Mouse (Mus musculus) stomach, embryonic 14.5 days (tissue): ENCODE measurements around the gene Fadd. TPM values are rescaled to one million over a fixed set of nuclear protein-coding genes. Genes with fewer than 3 reads are reported as not detected.

Experiments
- ATAC-seq: fragments of 200-750 bp; cut with Nextera tagmentation; 2 replicates; pipeline ENCODE4 v1.8.0; 2017; ENCODE audit warnings: low read depth, moderate TSS enrichment; ENCODE audit not compliant: insufficient number of reproducible peaks, insufficient read depth, low FRiP score
- H3K27ac ChIP-seq: fragments of 300-500 bp; sonication (generic); 2 replicates; pipeline ENCODE4 v1.5.1; 2014; ENCODE audit warnings: mild to moderate bottlenecking, low read length, moderate library complexity, mixed read lengths
- H3K27me3 ChIP-seq: fragments of 300-500 bp; sonication (generic); 2 replicates; pipeline ENCODE4 v1.6.1; 2014; ENCODE audit warnings: low read length, control low read depth, mixed read lengths; ENCODE audit not compliant: control insufficient read depth, insufficient read depth
- H3K36me3 ChIP-seq: fragments of 300-500 bp; sonication (generic); 2 replicates; pipeline ENCODE4 v1.6.1; 2014; ENCODE audit warnings: mild to moderate bottlenecking, control low read depth, low read length, moderate library complexity, mixed read lengths; ENCODE audit not compliant: control insufficient read depth, insufficient read depth
- H3K4me1 ChIP-seq: fragments of 300-500 bp; sonication (generic); 2 replicates; pipeline ENCODE4 v1.6.1; 2014; ENCODE audit warnings: low read length, control low read depth, mixed read lengths; ENCODE audit not compliant: control insufficient read depth, insufficient read depth
- H3K4me2 ChIP-seq: fragments of 300-500 bp; sonication (generic); replicated peaks from 2 replicates; pipeline ENCODE4 v1.6.1; 2014; ENCODE audit warnings: low read depth, low read length, control low read depth
- H3K4me3 ChIP-seq: fragments of 300-500 bp; sonication (generic); 2 replicates; pipeline ENCODE4 v1.5.1; 2014; ENCODE audit warnings: low read depth, low read length, control low read depth
- H3K9ac ChIP-seq: fragments of 300-500 bp; sonication (generic); replicated peaks from 2 replicates; pipeline ENCODE4 v1.6.1; 2014; ENCODE audit warnings: low read depth, mild to moderate bottlenecking, control low read depth, low read length, moderate library complexity, mixed read lengths
- H3K9me3 ChIP-seq: fragments of 300-500 bp; sonication (generic); 2 replicates; pipeline ENCODE4 v1.6.1; 2016; ENCODE audit warnings: low read depth, low read length, control low read depth; ENCODE audit not compliant: control insufficient read depth
- WGBS: fragments of 180-500 bp; shearing (Covaris S2); extraction: QIAGEN DNeasy Blood & Tissue Kit; methylation state at CpG from one replicate; pipeline ENCODE4 v1.1.7; 2014; 5-methylcytosine and 5-hydroxymethylcytosine counted together
- polyA plus RNA-seq: library from polyadenylated mRNA; unstranded; fragments of >200 nt; fragmentation: Nextera tagmentation; extraction: Ambion mirVana; gene quantifications from 2 replicates; pipeline ENCODE4 v1.2.1, GENCODE M21; 2014

Fadd gene
- polyA plus RNA-seq, 1 experiment from 2014 or later: 12.5 TPM

- Histone ChIP-seq H3K4me3 (peak overlapping the region; percentile 85), H3K27ac (no peak overlapping the region), H3K9ac (peak overlapping the region; percentile 94; the same call in 1 of the 2 replicates), H3K4me2 (peak overlapping the region; percentile 83), H3K4me1 (peaks cover 8% of the 10 kb centered on the region; the same call in 1 of the 2 replicates), H3K27me3 (no peaks in the 10 kb centered on the region), H3K36me3 (peaks cover 9% of the 10 kb centered on the region; the same call in 1 of the 2 replicates), H3K9me3 (no peaks in the 10 kb centered on the region)
- ATAC-seq: no peak
- WGBS: 84% methylated on average over 8 of the region's 8 CpGs
These were observed 30.0 kb downstream of the Fadd start for GRCm38 (mm10) chr7:144552274-144552673.

DNA sequence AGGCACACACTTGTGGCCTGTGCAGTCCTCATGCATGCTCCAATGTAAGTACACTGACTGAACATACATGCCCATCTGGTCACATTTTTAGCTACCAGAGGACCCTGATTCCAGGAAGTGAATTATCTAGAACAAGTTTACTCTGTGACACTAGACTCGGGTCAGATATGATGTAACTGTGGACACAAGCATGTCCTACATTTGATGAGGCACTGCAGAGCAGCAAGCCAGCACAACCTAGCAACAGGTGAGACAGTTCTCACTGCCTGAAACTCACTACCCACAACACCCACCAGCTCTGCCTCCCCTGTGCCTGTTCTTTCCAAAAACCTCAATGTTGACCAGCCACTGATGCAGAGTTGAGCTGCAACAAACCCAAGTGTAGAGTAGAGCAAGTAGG lies 31.5 kb downstream of the Fadd start:
- ATAC-seq: no peak
- Histone ChIP-seq H3K36me3 (peaks cover 9% of the 10 kb centered on the region; the same call in 1 of the 2 replicates), H3K9me3 (no peaks in the 10 kb centered on the region), H3K9ac (no peak overlapping the region), H3K4me1 (peaks cover 8% of the 10 kb centered on the region; the same call in 1 of the 2 replicates), H3K4me2 (no peak overlapping the region), H3K4me3 (no peak overlapping the region), H3K27ac (no peak overlapping the region), H3K27me3 (no peaks in the 10 kb centered on the region)
- WGBS: 60% methylated on average over 1 of the region's 1 CpGs

- no peak for ATAC-seq
- Histone ChIP-seq H3K4me1 (peaks cover 8% of the 10 kb centered on the region; the same call in 1 of the 2 replicates), H3K27ac (no peak overlapping the region), H3K9me3 (no peaks in the 10 kb centered on the region), H3K9ac (no peak overlapping the region), H3K4me3 (no peak overlapping the region), H3K36me3 (peaks cover 9% of the 10 kb centered on the region; the same call in 1 of the 2 replicates), H3K27me3 (no peaks in the 10 kb centered on the region), H3K4me2 (no peak overlapping the region)
- 98% methylated on average over 2 of the region's 2 CpGs for WGBS
These were observed 32.2 kb downstream of the Fadd start for GRCm38 (mm10) chr7:144549904-144550566.

DNA sequence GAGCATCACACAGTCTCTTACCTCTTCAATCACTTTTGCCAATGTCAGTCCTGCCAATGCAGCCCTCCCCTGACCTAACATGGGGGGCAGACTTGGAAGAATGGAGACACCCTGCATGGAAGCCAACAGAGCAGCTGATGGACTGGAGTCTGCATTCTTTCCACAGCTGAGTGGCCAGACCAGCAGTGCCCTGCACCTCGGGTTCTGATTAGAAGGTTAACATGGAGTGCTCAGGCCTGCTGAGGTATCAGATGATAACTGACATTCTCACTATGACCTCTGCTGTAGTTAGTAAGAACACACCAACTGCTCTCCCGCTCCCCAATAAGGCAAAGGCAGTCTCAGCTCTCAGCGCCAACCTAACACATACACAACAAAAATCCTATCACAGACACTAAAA lies 37.0 kb downstream of the Fadd start:
- no peak overlapping the region for H3K27ac ChIP-seq
- 88% methylated on average over 3 of the region's 3 CpGs for WGBS
- ATAC-seq: no peak
- H3K9ac ChIP-seq: no peak overlapping the region
- peaks cover 5% of the 10 kb centered on the region; the same call in 1 of the 2 replicates for H3K36me3 ChIP-seq
- no peak overlapping the region for H3K4me2 ChIP-seq
- no peaks in the 10 kb centered on the region for H3K9me3 ChIP-seq
- no peak overlapping the region for H3K4me3 ChIP-seq
- no peaks in the 10 kb centered on the region for H3K27me3 ChIP-seq
- H3K4me1 ChIP-seq: no peaks in the 10 kb centered on the region

DNA sequence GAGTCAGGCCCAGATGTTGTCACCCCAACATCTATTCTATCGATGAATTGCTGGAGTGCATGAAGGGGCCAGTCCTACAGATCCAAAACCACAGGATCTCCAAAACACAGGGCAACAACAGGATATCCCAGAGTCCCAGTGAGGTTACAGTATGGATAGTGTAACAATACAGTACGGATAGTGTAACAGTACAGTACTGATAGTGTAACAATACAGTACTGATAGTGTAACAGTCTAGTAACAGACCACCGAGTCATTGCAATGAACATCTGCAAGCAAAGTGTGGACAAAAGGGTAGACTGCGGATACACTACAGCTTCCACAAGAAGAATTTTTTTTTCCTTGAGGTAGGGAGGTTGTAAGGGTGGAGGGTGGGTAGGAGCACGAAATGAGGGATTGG lies 40.9 kb downstream of the Fadd start:
- no peaks in the 10 kb centered on the region for H3K4me1 ChIP-seq
- 92% methylated on average over 5 of the region's 5 CpGs for WGBS
- no peak overlapping the region for H3K9ac ChIP-seq
- H3K27ac ChIP-seq: no peak overlapping the region
- no peaks in the 10 kb centered on the region for H3K9me3 ChIP-seq
- ATAC-seq: no peak
- H3K4me2 ChIP-seq: no peak overlapping the region
- no peak overlapping the region for H3K4me3 ChIP-seq
- no peaks in the 10 kb centered on the region; the same call in 1 of the 2 replicates for H3K36me3 ChIP-seq
- H3K27me3 ChIP-seq: no peaks in the 10 kb centered on the region

- 76% methylated on average over 2 of the region's 2 CpGs for WGBS
- H3K9me3 ChIP-seq: no peaks in the 10 kb centered on the region
- no peaks in the 10 kb centered on the region for H3K4me1 ChIP-seq
- no peaks in the 10 kb centered on the region for H3K36me3 ChIP-seq
- no peak overlapping the region for H3K9ac ChIP-seq
- no peaks in the 10 kb centered on the region for H3K27me3 ChIP-seq
- no peak overlapping the region for H3K4me2 ChIP-seq
- H3K4me3 ChIP-seq: no peak overlapping the region
- ATAC-seq: no peak
- no peak overlapping the region for H3K27ac ChIP-seq
These were observed 43.1 kb downstream of the Fadd start for GRCm38 (mm10) chr7:144539146-144539545.

- Histone ChIP-seq H3K36me3 (no peaks in the 10 kb centered on the region), H3K27me3 (no peaks in the 10 kb centered on the region), H3K27ac (no peak overlapping the region), H3K9me3 (no peaks in the 10 kb centered on the region), H3K4me1 (no peaks in the 10 kb centered on the region), H3K4me2 (no peak overlapping the region), H3K4me3 (no peak overlapping the region), H3K9ac (no peak overlapping the region)
- WGBS: 93% methylated on average over 4 of the region's 4 CpGs
- no peak for ATAC-seq
These were observed 44.1 kb downstream of the Fadd start for GRCm38 (mm10) chr7:144538030-144538644.

DNA sequence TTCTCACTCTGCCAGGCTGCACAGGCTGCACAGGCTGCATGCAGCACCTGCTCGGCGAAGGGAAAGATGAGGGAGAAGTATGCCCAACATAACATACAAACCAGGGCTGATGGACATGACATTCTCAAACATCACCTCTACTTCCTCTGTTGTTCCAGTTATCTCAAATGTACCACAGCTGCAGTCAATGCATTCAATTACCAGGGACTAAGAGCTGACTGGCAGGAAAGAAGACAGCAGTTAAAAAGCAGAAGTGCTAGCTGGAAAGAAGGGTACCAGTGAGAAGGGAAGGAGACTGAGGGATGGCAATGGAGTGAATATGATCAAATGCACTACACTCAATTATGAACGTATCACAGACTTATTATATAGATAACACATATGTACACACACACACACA lies 45.9 kb downstream of the Fadd start:
- Histone ChIP-seq H3K27ac (no peak overlapping the region), H3K4me3 (no peak overlapping the region), H3K9ac (no peak overlapping the region), H3K9me3 (no peaks in the 10 kb centered on the region), H3K4me1 (0 out of 2 replicates have a peak, but pooled peaks cover 3% of the 10 kb centered on the region), H3K4me2 (no peak overlapping the region), H3K36me3 (no peaks in the 10 kb centered on the region), H3K27me3 (no peaks in the 10 kb centered on the region)
- ATAC-seq: no peak
- WGBS: 87% methylated on average over 3 of the region's 3 CpGs
